9 mouse cellular contexts compared by ENCODE assay signal in the genomic region with DNA sequence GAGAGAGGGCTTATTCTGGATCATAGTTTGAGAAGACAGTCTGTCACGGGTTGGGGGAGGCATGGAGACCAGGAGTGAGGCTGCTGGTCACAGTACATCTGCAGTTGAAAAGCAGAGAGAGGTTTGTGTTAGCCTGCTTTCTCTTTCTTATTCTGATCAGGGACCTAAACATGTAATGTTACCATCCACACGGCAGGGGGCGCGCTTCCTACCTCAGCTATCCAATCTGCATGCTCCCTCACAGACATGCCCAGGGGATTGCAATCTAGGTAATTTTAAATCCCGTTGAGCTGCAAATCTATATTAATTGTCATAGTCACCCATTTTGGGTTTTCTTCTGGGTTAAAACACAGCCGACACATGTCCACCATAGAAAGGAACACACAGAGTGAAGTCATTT.
DNase-seq lines count a peak whose midpoint lies in the region; ATAC-seq and TF ChIP-seq lines count a peak whose summit lies in the region.
"Had no signal": no experiment of that assay in that cellular context is flagged by ENCODE, and none has a peak within 500 bp of the region (broad histone marks: within the 10 kb centered on the region; RNA-seq: fewer than 3 reads in every experiment).

No protein-coding gene starts in this region.

- ATAC-seq in hindbrain, embryonic 11.5 days (ENCODE audit: low FRiP score), result no peak
- no peak for ATAC-seq in hindbrain, embryonic 12.5 days (ENCODE audit: low FRiP score)

- no peaks in the 10 kb centered on the region for H3K36me3 ChIP-seq in hindbrain, embryonic 11.5 days (ENCODE audit: control insufficient read depth, insufficient read depth, low read length)
- no peaks in the 10 kb centered on the region for H3K36me3 ChIP-seq in hindbrain, embryonic 12.5 days
- no peaks in the 10 kb centered on the region for H3K36me3 ChIP-seq in testis, adult 2 months (ENCODE audit: control insufficient read depth, insufficient read depth, low read length)
- H3K36me3 ChIP-seq: limb, embryonic 12.5 days had no signal

- H3K4me1 ChIP-seq in hindbrain, embryonic 11.5 days (replicated peaks; ENCODE audit: control insufficient read depth, insufficient read depth, low read length), result no peaks in the 10 kb centered on the region
- no peaks in the 10 kb centered on the region for H3K4me1 ChIP-seq in hindbrain, embryonic 12.5 days
- H3K4me1 ChIP-seq in testis, adult 2 months (ENCODE audit: control insufficient read depth, insufficient read depth, low read length), result no peaks in the 10 kb centered on the region; the same call in 1 of the 2 replicates

- DNase-seq in hindbrain, embryonic 11.5 days (ENCODE audit: low spot score), result peak; percentile 62
- no peak for DNase-seq in testis, postnatal 14 days (ENCODE audit: low spot score)
- peak; percentile 63 for DNase-seq in adrenal gland, postnatal 25 days
- DNase-seq in kidney, postnatal 10 days, result peak; percentile 71
- DNase-seq in right cerebral cortex, postnatal 14 days, result peak; percentile 50
- DNase-seq in MN1 (ENCODE audit: low spot score), result no peak

- H3K4me3 ChIP-seq in hindbrain, embryonic 11.5 days (ENCODE audit: low read depth, low read length), result no peak overlapping the region
- H3K4me3 ChIP-seq in hindbrain, embryonic 12.5 days, result no peak overlapping the region
- no peak overlapping the region for H3K4me3 ChIP-seq in testis, adult 2 months (ENCODE audit: control insufficient read depth, low read depth, low read length)
- H3K4me3 ChIP-seq: limb, embryonic 12.5 days had no signal

- no peaks in the 10 kb centered on the region for H3K9me3 ChIP-seq in hindbrain, embryonic 11.5 days (ENCODE audit: control insufficient read depth, low read length)
- H3K9me3 ChIP-seq in hindbrain, embryonic 12.5 days (replicated peaks), result no peaks in the 10 kb centered on the region
- H3K9me3 ChIP-seq: limb, embryonic 12.5 days had no signal

- H3K27me3 ChIP-seq in hindbrain, embryonic 11.5 days (ENCODE audit: control insufficient read depth, insufficient read depth, low read length), result no peaks in the 10 kb centered on the region
- no peaks in the 10 kb centered on the region for H3K27me3 ChIP-seq in hindbrain, embryonic 12.5 days
- no peaks in the 10 kb centered on the region for H3K27me3 ChIP-seq in testis, adult 2 months (ENCODE audit: control insufficient read depth, insufficient read depth, low read length)
- H3K27me3 ChIP-seq: limb, embryonic 12.5 days had no signal

- no peak overlapping the region for H3K4me2 ChIP-seq in hindbrain, embryonic 11.5 days (replicated peaks; ENCODE audit: low read depth, low read length)
- H3K4me2 ChIP-seq in hindbrain, embryonic 12.5 days (replicated peaks), result no peak overlapping the region
- H3K4me2 ChIP-seq: limb, embryonic 12.5 days had no signal

- peak; percentile 85; the same call in 1 of the 2 replicates for TF ChIP-seq CTCF in testis, adult 2 months (IDR thresholded peaks at IDR 0.05; ENCODE audit: control insufficient read depth, insufficient read depth, insufficient replicate concordance, low read depth, low read length)

- 32% methylated on average over 6 of the region's 6 CpGs for WGBS in hindbrain, embryonic 11.5 days
- WGBS in hindbrain, embryonic 12.5 days, result 28% methylated on average over 6 of the region's 6 CpGs

- no peak overlapping the region for H3K27ac ChIP-seq in hindbrain, embryonic 11.5 days (ENCODE audit: low read depth, low read length)
- H3K27ac ChIP-seq in hindbrain, embryonic 12.5 days, result no peak overlapping the region
- H3K27ac ChIP-seq in testis, adult 2 months (ENCODE audit: control insufficient read depth, insufficient read depth, low read depth, low read length), result no peak overlapping the region
- H3K27ac ChIP-seq: limb, embryonic 12.5 days had no signal

- no peak for TF ChIP-seq POLR2A in testis, adult 2 months (IDR thresholded peaks at IDR 0.05; ENCODE audit: control insufficient read depth, low read depth, low read length)

- no peak overlapping the region for H3K9ac ChIP-seq in hindbrain, embryonic 11.5 days (ENCODE audit: low read depth, low read length)
- H3K9ac ChIP-seq in hindbrain, embryonic 12.5 days, result no peak overlapping the region
- H3K9ac ChIP-seq: limb, embryonic 12.5 days had no signal

Comparison
In these comparisons a context has a peak if more than half of its experiments do, and no peak if none do; other contexts are left out.
1. DNase-seq: peak in hindbrain, embryonic 11.5 days (single experiment), adrenal gland, postnatal 25 days (single experiment), kidney, postnatal 10 days (single experiment) and right cerebral cortex, postnatal 14 days (single experiment); none in testis, postnatal 14 days (single experiment) and MN1 (single experiment).